Mouse (Mus musculus): ENCODE data around the gene Rad9a. TPM values are rescaled to one million over a fixed set of nuclear protein-coding genes. Genes with fewer than 3 reads are reported as not detected.
A peak's percentile ranks its signal among the peaks of the same experiment; 100 is the strongest.
"Not testable (repeated sequence)": the region's sequence is repeated elsewhere in the genome, so short reads cannot be mapped to it uniquely, and the experiment has no call there.

The Rad9a gene
- polyA plus RNA-seq (2012; rRNA removed): 9.0 and 9.2 TPM in 2 replicates

DNA sequence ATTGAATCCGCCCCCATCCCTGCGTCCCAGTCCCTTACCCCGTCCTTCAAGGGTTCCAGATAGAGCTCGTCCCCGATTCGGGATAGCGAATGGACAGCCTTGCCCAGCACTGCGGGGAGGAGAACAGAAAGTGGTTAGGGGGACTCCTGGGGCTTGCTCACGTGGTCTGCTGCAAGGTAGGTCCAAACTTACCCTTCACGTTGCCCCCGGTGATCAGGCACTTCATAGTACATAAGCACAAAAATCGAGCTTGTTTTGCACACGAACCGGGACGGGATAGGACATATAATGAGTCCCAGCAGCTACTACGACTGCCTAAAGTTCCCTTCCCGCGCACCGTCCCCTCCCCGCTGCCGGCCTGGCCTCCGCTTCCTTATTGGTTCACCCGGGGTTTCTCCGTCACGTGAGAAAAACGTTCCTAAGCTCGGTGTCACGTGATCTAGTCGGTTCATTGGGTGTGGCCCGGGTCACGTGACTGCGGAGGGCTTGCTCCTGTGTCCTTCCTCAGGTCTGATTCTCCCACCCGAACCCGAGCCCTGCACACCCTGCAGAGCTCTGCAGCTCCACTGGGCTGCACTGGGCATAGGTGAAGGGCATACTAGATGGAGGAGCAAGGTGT lies at the start of gene Rad9a:
Gene Rad9a, minus strand, starts transcription at position 372 of the 619 bp plus-strand sequence.
- H3K36me3 ChIP-seq (ENCODE audit: control insufficient read depth, insufficient read depth, low read length): no peaks in the 10 kb centered on the region
- peak; percentile 59; the same call in 1 of the 2 replicates for TF ChIP-seq POLR2A (IDR thresholded peaks at IDR 0.05; ENCODE audit: control insufficient read depth, low read depth, low read length)
- no peak for TF ChIP-seq CTCF (IDR thresholded peaks at IDR 0.05; ENCODE audit: control insufficient read depth, insufficient read depth, insufficient replicate concordance, low read depth, low read length)
- peaks cover 18% of the 10 kb centered on the region for H3K4me1 ChIP-seq (ENCODE audit: control insufficient read depth, insufficient read depth, low read length)
- no peaks in the 10 kb centered on the region for H3K27me3 ChIP-seq (ENCODE audit: control insufficient read depth, insufficient read depth, low read length)
- peak within 1 kb of the TSS; percentile 33; the same call in 1 of the 2 replicates for H3K27ac ChIP-seq (ENCODE audit: control insufficient read depth, insufficient read depth, low read depth, low read length)
- peak within 1 kb of the TSS; percentile 89 for H3K4me3 ChIP-seq (ENCODE audit: control insufficient read depth, low read depth, low read length)

- not testable (repeated sequence) for H3K36me3 ChIP-seq (ENCODE audit: control insufficient read depth, insufficient read depth, low read length); H3K4me1 ChIP-seq (ENCODE audit: control insufficient read depth, insufficient read depth, low read length)
Observed at GRCm38 (mm10) chr19:4248683-4249082, 47.2 kb upstream of the Rad9a start.

DNA sequence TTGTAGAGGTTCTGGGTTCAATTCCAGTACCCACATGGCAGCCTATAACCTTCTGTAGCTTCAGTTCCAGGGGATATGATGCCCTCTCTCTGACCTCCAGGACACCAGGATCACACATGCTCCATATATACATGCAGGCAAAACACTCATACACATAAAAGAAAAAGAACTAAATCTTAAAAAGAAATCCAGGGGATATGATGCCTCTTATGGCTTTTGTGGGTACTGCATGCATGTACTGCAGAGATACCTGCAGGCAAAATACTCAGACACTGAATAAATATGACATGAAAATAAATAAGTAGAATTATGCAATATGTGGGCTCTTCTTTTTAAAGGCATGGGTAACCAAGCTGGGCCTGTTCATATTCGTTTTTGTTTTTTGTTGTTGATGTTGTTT lies 45.5 kb upstream of the Rad9a start:
- Histone ChIP-seq H3K27me3 (ENCODE audit: control insufficient read depth, insufficient read depth, low read length) (no peaks in the 10 kb centered on the region), H3K36me3 (ENCODE audit: control insufficient read depth, insufficient read depth, low read length) (no peaks in the 10 kb centered on the region), H3K4me1 (ENCODE audit: control insufficient read depth, insufficient read depth, low read length) (no peaks in the 10 kb centered on the region), H3K27ac (ENCODE audit: control insufficient read depth, insufficient read depth, low read depth, low read length) (no peak overlapping the region), H3K4me3 (ENCODE audit: control insufficient read depth, low read depth, low read length) (no peak overlapping the region)
- TF ChIP-seq POLR2A (IDR thresholded peaks at IDR 0.05; ENCODE audit: control insufficient read depth, low read depth, low read length) (no peak), CTCF (IDR thresholded peaks at IDR 0.05; ENCODE audit: control insufficient read depth, insufficient read depth, insufficient replicate concordance, low read depth, low read length) (no peak)

More at GRCm38 (mm10) chr19:4248683-4249082, 47.2 kb upstream of the Rad9a start:
- not testable (repeated sequence) for H3K4me3 ChIP-seq (ENCODE audit: control insufficient read depth, low read depth, low read length); H3K27ac ChIP-seq (ENCODE audit: control insufficient read depth, insufficient read depth, low read depth, low read length); H3K27me3 ChIP-seq (ENCODE audit: control insufficient read depth, insufficient read depth, low read length)

GRCm38 (mm10) chr19:4244775-4245174 lies 43.3 kb upstream of the Rad9a start:
- H3K36me3 ChIP-seq (ENCODE audit: control insufficient read depth, insufficient read depth, low read length): no peaks in the 10 kb centered on the region; the same call in 1 of the 2 replicates
- H3K4me1 ChIP-seq (ENCODE audit: control insufficient read depth, insufficient read depth, low read length): no peaks in the 10 kb centered on the region
- H3K27ac ChIP-seq (ENCODE audit: control insufficient read depth, insufficient read depth, low read depth, low read length): no peak overlapping the region
- no peaks in the 10 kb centered on the region for H3K27me3 ChIP-seq (ENCODE audit: control insufficient read depth, insufficient read depth, low read length)
- no peak for TF ChIP-seq CTCF (IDR thresholded peaks at IDR 0.05; ENCODE audit: control insufficient read depth, insufficient read depth, insufficient replicate concordance, low read depth, low read length)
- no peak for TF ChIP-seq POLR2A (IDR thresholded peaks at IDR 0.05; ENCODE audit: control insufficient read depth, low read depth, low read length)
- H3K4me3 ChIP-seq (ENCODE audit: control insufficient read depth, low read depth, low read length): no peak overlapping the region

DNA sequence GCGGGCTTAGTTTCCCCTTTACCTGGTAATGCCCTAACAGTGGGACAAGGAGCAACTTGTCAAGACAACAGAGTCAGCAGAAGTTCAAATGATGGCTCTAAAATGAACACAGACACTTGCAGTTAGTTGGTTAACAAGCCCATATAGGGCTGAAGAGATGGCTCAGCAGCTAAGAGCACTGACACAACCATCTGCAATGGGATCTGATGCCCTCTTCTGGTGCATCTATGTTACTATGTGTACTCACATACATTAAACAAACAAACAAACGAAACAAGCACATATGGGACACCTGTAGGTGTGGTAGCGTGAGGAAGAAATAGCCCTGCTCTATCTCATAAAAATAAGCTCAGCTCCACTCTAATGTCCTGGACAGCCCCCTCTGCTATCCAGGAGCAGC lies 41.0 kb upstream of the Rad9a start:
- TF ChIP-seq POLR2A (IDR thresholded peaks at IDR 0.05; ENCODE audit: control insufficient read depth, low read depth, low read length) (no peak), CTCF (IDR thresholded peaks at IDR 0.05; ENCODE audit: control insufficient read depth, insufficient read depth, insufficient replicate concordance, low read depth, low read length) (no peak)

GRCm38 (mm10) chr19:4240247-4240668 lies 38.8 kb upstream of the Rad9a start:
- Histone ChIP-seq H3K36me3 (ENCODE audit: control insufficient read depth, insufficient read depth, low read length) (no peaks in the 10 kb centered on the region; the same call in 1 of the 2 replicates), H3K4me1 (ENCODE audit: control insufficient read depth, insufficient read depth, low read length) (no peaks in the 10 kb centered on the region), H3K4me3 (ENCODE audit: control insufficient read depth, low read depth, low read length) (no peak overlapping the region), H3K27me3 (ENCODE audit: control insufficient read depth, insufficient read depth, low read length) (no peaks in the 10 kb centered on the region), H3K27ac (ENCODE audit: control insufficient read depth, insufficient read depth, low read depth, low read length) (no peak overlapping the region)
- no peak for TF ChIP-seq POLR2A (IDR thresholded peaks at IDR 0.05; ENCODE audit: control insufficient read depth, low read depth, low read length)
- no peak for TF ChIP-seq CTCF (IDR thresholded peaks at IDR 0.05; ENCODE audit: control insufficient read depth, insufficient read depth, insufficient replicate concordance, low read depth, low read length)

More for the DNA sequence above, 41.0 kb upstream of the Rad9a start:
- Histone ChIP-seq H3K36me3 (ENCODE audit: control insufficient read depth, insufficient read depth, low read length) (no peaks in the 10 kb centered on the region; the same call in 1 of the 2 replicates), H3K4me3 (ENCODE audit: control insufficient read depth, low read depth, low read length) (no peak overlapping the region), H3K4me1 (ENCODE audit: control insufficient read depth, insufficient read depth, low read length) (no peaks in the 10 kb centered on the region), H3K27me3 (ENCODE audit: control insufficient read depth, insufficient read depth, low read length) (no peaks in the 10 kb centered on the region), H3K27ac (ENCODE audit: control insufficient read depth, insufficient read depth, low read depth, low read length) (no peak overlapping the region)

GRCm38 (mm10) chr19:4234548-4234947 lies 33.1 kb upstream of the Rad9a start:
- Histone ChIP-seq H3K36me3 (ENCODE audit: control insufficient read depth, insufficient read depth, low read length) (no peaks in the 10 kb centered on the region), H3K4me3 (ENCODE audit: control insufficient read depth, low read depth, low read length) (no peak overlapping the region), H3K27ac (ENCODE audit: control insufficient read depth, insufficient read depth, low read depth, low read length) (no peak overlapping the region), H3K4me1 (ENCODE audit: control insufficient read depth, insufficient read depth, low read length) (peaks cover 12% of the 10 kb centered on the region), H3K27me3 (ENCODE audit: control insufficient read depth, insufficient read depth, low read length) (no peaks in the 10 kb centered on the region)
- TF ChIP-seq CTCF (IDR thresholded peaks at IDR 0.05; ENCODE audit: control insufficient read depth, insufficient read depth, insufficient replicate concordance, low read depth, low read length): no peak
- no peak for TF ChIP-seq POLR2A (IDR thresholded peaks at IDR 0.05; ENCODE audit: control insufficient read depth, low read depth, low read length)
